Mouse (Mus musculus): Measurements from ENCODE around the gene Pld5.

GRCm38 (mm10) chr1:175931391-175931790, 343.7 kb downstream of the Pld5 start:
- TF ChIP-seq CTCF (IDR thresholded peaks at IDR 0.05; ENCODE audit: low read depth) = no peak
- TF ChIP-seq EP300 (optimal IDR thresholded peaks at IDR 0.05) = no peak

Data from stomach, postnatal 0 days (tissue).